Mouse (Mus musculus) MEL (cell line): Measurements from ENCODE around the gene 1700123L14Rik. TPM values are rescaled to one million over a fixed set of nuclear protein-coding genes. Genes with fewer than 3 reads are reported as not detected.

Source experiments
- DNase-seq: peaks from one replicate; pipeline ENCODE4 v3.0.0; 2011; ENCODE audit warnings: low read depth, low spot score
- H3K27ac ChIP-seq: 2 replicates; pipeline ENCODE4 v1.5.1; 2012; ENCODE audit warnings: low read depth, mild to moderate bottlenecking, control low read depth, low read length, moderate library complexity; ENCODE audit not compliant: control insufficient read depth
- H3K27me3 ChIP-seq, 2 experiments: fragments of 150-350 bp in 1 of 2; sonication (generic) in 1 of 2; 2 replicates each; pipeline ENCODE4 v1.6.1; 2012; ENCODE audit warnings: low read length in 2 of 2, mild to moderate bottlenecking in 2 of 2, improper control_type of control experiment in 1 of 2, moderate library complexity in 1 of 2; ENCODE audit not compliant: insufficient read depth in 2 of 2, control insufficient read depth in 1 of 2
- H3K36me3 ChIP-seq, 2 experiments: 2 replicates each; pipeline ENCODE4 v1.6.1; 2012 to 2014; ENCODE audit warnings: low read length in 2 of 2, improper control_type of control experiment in 1 of 2, inconsistent platforms in 1 of 2, mild to moderate bottlenecking in 1 of 2; ENCODE audit not compliant: insufficient read depth in 2 of 2, control insufficient read depth in 1 of 2
- H3K4me1 ChIP-seq, 2 experiments: fragments of 150-350 bp in 1 of 2; sonication (generic) in 1 of 2; 2 replicates each; pipeline ENCODE4 v1.6.1; 2012; ENCODE audit warnings: low read length in 2 of 2, improper control_type of control experiment in 1 of 2, mild to moderate bottlenecking in 1 of 2; ENCODE audit not compliant: insufficient read depth in 2 of 2, control insufficient read depth in 1 of 2
- H3K4me3 ChIP-seq, 2 experiments: fragments of 150-350 bp in 1 of 2; sonication (generic) in 1 of 2; 2 replicates each; pipeline ENCODE4 v1.5.1; 2012; ENCODE audit warnings: low read depth in 2 of 2, low read length in 2 of 2, mild to moderate bottlenecking in 2 of 2, moderate library complexity in 2 of 2, control low read depth in 1 of 2, improper control_type of control experiment in 1 of 2; ENCODE audit not compliant: control insufficient read depth in 1 of 2, insufficient read depth in 1 of 2
- H3K79me2 ChIP-seq: 2 replicates; pipeline ENCODE4 v1.6.1; 2012; ENCODE audit warnings: mild to moderate bottlenecking, low read length, moderate library complexity; ENCODE audit not compliant: control insufficient read depth, poor library complexity, insufficient read depth
- H3K9ac ChIP-seq: 2 replicates; pipeline ENCODE4 v1.6.1; 2012; ENCODE audit warnings: low read depth, mild to moderate bottlenecking, control low read depth, low read length, moderate library complexity; ENCODE audit not compliant: control insufficient read depth, poor library complexity, severe bottlenecking
- H3K9me3 ChIP-seq: fragments of 150-350 bp; sonication (generic); replicated peaks from 2 replicates; pipeline ENCODE4 v1.6.1; 2012; ENCODE audit warnings: mild to moderate bottlenecking, low read length, improper control_type of control experiment, moderate library complexity; ENCODE audit not compliant: insufficient read depth
- BHLHE40 ChIP-seq: IDR thresholded peaks from 2 replicates; pipeline ENCODE4 v1.6.1; 2012; ENCODE audit warnings: low read depth, mild to moderate bottlenecking, inconsistent platforms, low read length, improper control_type of control experiment, borderline replicate concordance
- ELF1 ChIP-seq: IDR thresholded peaks from 2 replicates; pipeline ENCODE4 v1.6.1; 2014; ENCODE audit warnings: low read depth, mild to moderate bottlenecking, inconsistent platforms, low read length, improper control_type of control experiment, moderate library complexity
- GABPA ChIP-seq: IDR thresholded peaks from 2 replicates; pipeline ENCODE4 v1.6.1; 2012; ENCODE audit warnings: low read depth, mild to moderate bottlenecking, inconsistent platforms, low read length, improper control_type of control experiment, moderate library complexity
- HCFC1 ChIP-seq: IDR thresholded peaks from 2 replicates; pipeline ENCODE4 v1.6.1; 2012; ENCODE audit warnings: low read depth, mild to moderate bottlenecking, inconsistent platforms, low read length, improper control_type of control experiment, moderate library complexity
- JUND ChIP-seq: IDR thresholded peaks from 2 replicates; pipeline ENCODE4 v1.6.1; 2011; ENCODE audit warnings: low read depth, mild to moderate bottlenecking, improper control_type of control experiment, low read length
- MAFK ChIP-seq: IDR thresholded peaks from 2 replicates; pipeline ENCODE4 v1.6.1; 2011; ENCODE audit warnings: low read depth, mild to moderate bottlenecking, low read length, improper control_type of control experiment, borderline replicate concordance
- MAX ChIP-seq: IDR thresholded peaks from 2 replicates; pipeline ENCODE4 v1.6.1; 2011; ENCODE audit warnings: low read length, improper control_type of control experiment
- MXI1 ChIP-seq: IDR thresholded peaks from 2 replicates; pipeline ENCODE4 v1.6.1; 2011; ENCODE audit warnings: mild to moderate bottlenecking, low read depth, low read length, improper control_type of control experiment
- NRF1 ChIP-seq: IDR thresholded peaks from 2 replicates; pipeline ENCODE4 v1.6.1; 2014; ENCODE audit warnings: low read depth, mild to moderate bottlenecking, inconsistent platforms, low read length, improper control_type of control experiment, moderate library complexity; ENCODE audit not compliant: poor library complexity, insufficient read depth, severe bottlenecking
- POLR2A ChIP-seq, 2 experiments: IDR thresholded peaks; 2 replicates each; pipeline ENCODE4 v1.6.1; 2011 to 2012; ENCODE audit warnings: low read length in 2 of 2, mild to moderate bottlenecking in 2 of 2, control low read depth in 1 of 2, improper control_type of control experiment in 1 of 2, low read depth in 1 of 2, moderate library complexity in 1 of 2; ENCODE audit not compliant: control insufficient read depth in 1 of 2, insufficient read depth in 1 of 2, poor library complexity in 1 of 2
- POLR2AphosphoS2 ChIP-seq: IDR thresholded peaks from 2 replicates; pipeline ENCODE4 v1.6.1; 2011; ENCODE audit warnings: low read length, improper control_type of control experiment
- POLR2AphosphoS5 ChIP-seq: IDR thresholded peaks from 2 replicates; pipeline ENCODE4 v1.6.1; 2012; ENCODE audit warnings: low read depth, borderline replicate concordance, mild to moderate bottlenecking, inconsistent platforms, low read length, moderate library complexity, mixed read lengths
- RAD21 ChIP-seq: IDR thresholded peaks from 2 replicates; pipeline ENCODE4 v1.6.1; 2011; ENCODE audit warnings: mild to moderate bottlenecking, low read depth, low read length, improper control_type of control experiment
- RCOR1 ChIP-seq: IDR thresholded peaks from 2 replicates; pipeline ENCODE4 v1.6.1; 2012; ENCODE audit warnings: low read depth, mild to moderate bottlenecking, inconsistent platforms, low read length, improper control_type of control experiment
- TAL1 ChIP-seq: IDR thresholded peaks from 2 replicates; pipeline ENCODE4 v1.6.1; 2012; ENCODE audit warnings: mild to moderate bottlenecking, inconsistent platforms, low read length, moderate library complexity, mixed read lengths
- ZKSCAN1 ChIP-seq: IDR thresholded peaks from 2 replicates; pipeline ENCODE4 v1.6.1; 2012; ENCODE audit warnings: low read depth, mild to moderate bottlenecking, inconsistent platforms, low read length, improper control_type of control experiment, moderate library complexity
- ZNF384 ChIP-seq: IDR thresholded peaks from 2 replicates; pipeline ENCODE4 v1.6.1; 2012; ENCODE audit warnings: low read depth, mild to moderate bottlenecking, inconsistent platforms, low read length, improper control_type of control experiment
- polyA plus RNA-seq, 2 experiments: library from polyadenylated mRNA; stranded (reverse) in 1 of 2; unstranded in 1 of 2; fragments of >175 nt in 1 of 2; fragments of >200 nt in 1 of 2; gene quantifications; 2 replicates each; pipeline versions ENCODE4 v1.2.1 to v1.2.4; 2012; ENCODE audit warnings: low replicate concordance in 2 of 2, low read depth in 1 of 2; ENCODE audit not compliant: insufficient read length in 2 of 2, insufficient read depth in 1 of 2, missing spikeins in 1 of 2
- total RNA-seq: library from RNA; depleted of rRNA; stranded (reverse); fragments of 300-350 nt; gene quantifications from 2 replicates; pipeline ENCODE4 v1.2.3, GENCODE M21; 2012

Gene 1700123L14Rik
- total and polyA plus RNA-seq, 3 experiments: not detected

DNA sequence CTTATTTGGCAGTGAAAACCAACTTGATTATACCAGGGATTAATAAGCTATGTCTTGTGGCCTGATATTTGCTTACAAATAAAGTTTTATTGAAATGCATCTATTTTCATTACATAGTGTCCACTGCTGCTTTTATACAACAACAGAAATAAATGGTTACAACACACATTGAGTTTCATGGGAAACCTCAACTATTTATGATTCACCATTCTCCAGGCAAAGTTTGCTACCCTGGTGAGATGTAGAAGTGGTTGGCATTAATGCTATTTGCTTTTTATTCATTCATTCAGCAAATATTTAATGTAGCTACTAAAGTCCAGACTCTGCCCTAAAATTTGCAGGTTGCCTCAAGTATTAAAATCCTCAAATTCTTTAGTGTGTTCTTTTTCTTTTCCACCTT lies 988 bp upstream of the 1700123L14Rik start:
- no peak for DNase-seq
- Histone ChIP-seq H3K79me2 (no peaks in the 10 kb centered on the region), H3K27ac (no peak overlapping the region), H3K4me3 (no peak overlapping the region), H3K9ac (no peak overlapping the region), H3K36me3 (no peaks in the 10 kb centered on the region), H3K4me1 (no peaks in the 10 kb centered on the region), H3K9me3 (no peaks in the 10 kb centered on the region), H3K27me3 (no peaks in the 10 kb centered on the region)
- no peak for TF ChIP-seq POLR2AphosphoS5
- TF ChIP-seq HCFC1: no peak
- no peak for TF ChIP-seq RAD21
- TF ChIP-seq BHLHE40: no peak
- no peak for TF ChIP-seq NRF1
- no peak for TF ChIP-seq MAFK
- TF ChIP-seq POLR2A (IDR thresholded peaks at IDR 0.05; ENCODE audit: control insufficient read depth in 1 of 2, insufficient read depth in 1 of 2, low read depth in 1 of 2, low read length in 2 of 2, poor library complexity in 1 of 2): no peak
- TF ChIP-seq POLR2AphosphoS2: no peak
- no peak for TF ChIP-seq TAL1

- no peak for DNase-seq
Observed at GRCm38 (mm10) chr6:96165403-96165802, 640 bp downstream of the 1700123L14Rik start.

DNA sequence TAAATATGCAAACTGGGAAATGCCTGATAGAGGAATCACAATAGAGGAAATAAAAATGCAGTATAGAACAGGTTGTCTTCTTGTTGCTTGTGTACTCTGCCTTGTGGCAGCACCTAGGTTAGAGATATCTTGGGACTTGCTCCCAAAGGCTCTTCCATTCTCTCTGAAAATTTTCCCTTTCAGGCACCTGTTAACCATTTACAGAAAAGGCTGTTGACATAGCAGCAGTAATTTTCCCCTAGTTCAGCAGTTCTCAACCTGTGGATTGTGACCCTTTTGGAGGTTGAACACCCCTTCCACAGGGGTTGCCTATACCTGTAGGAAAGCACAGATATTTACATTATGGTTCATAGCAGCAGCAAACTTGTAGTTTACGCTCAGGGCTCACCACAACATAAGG lies 22.7 kb downstream of the 1700123L14Rik start:
- Histone ChIP-seq H3K27me3 (no peaks in the 10 kb centered on the region), H3K4me1 (no peaks in the 10 kb centered on the region), H3K27ac (no peak overlapping the region), H3K79me2 (no peaks in the 10 kb centered on the region), H3K4me3 (no peak overlapping the region), H3K9ac (no peak overlapping the region), H3K9me3 (no peaks in the 10 kb centered on the region), H3K36me3 (no peaks in the 10 kb centered on the region)
- TF ChIP-seq ZKSCAN1: no peak
- no peak for TF ChIP-seq HCFC1
- no peak for TF ChIP-seq RCOR1
- no peak for TF ChIP-seq POLR2AphosphoS2
- TF ChIP-seq GABPA: no peak
- TF ChIP-seq JUND: no peak
- TF ChIP-seq MXI1: no peak
- TF ChIP-seq ZNF384: no peak
- no peak for DNase-seq

More at GRCm38 (mm10) chr6:96165403-96165802, 640 bp downstream of the 1700123L14Rik start:
- Histone ChIP-seq H3K9ac (no peak overlapping the region), H3K27me3 (no peaks in the 10 kb centered on the region), H3K79me2 (no peaks in the 10 kb centered on the region), H3K36me3 (no peaks in the 10 kb centered on the region), H3K4me3 (no peak overlapping the region), H3K9me3 (no peaks in the 10 kb centered on the region), H3K27ac (no peak overlapping the region), H3K4me1 (no peaks in the 10 kb centered on the region)
- TF ChIP-seq ELF1 (no peak), MAX (no peak)
